Mouse (Mus musculus): ENCODE results near the gene Mcm2.

GRCm38 (mm10) chr6:88873965-88874867 lies 24.4 kb downstream of the Mcm2 start:
- no peak for TF ChIP-seq POLR2A (IDR thresholded peaks at IDR 0.05; ENCODE audit: low read depth, low read length)
- TF ChIP-seq CTCF (conservative IDR thresholded peaks at IDR 0.05 in 1 of 2, IDR thresholded peaks at IDR 0.05 in 1 of 2; ENCODE audit: low read depth in 2 of 2, low read length in 2 of 2): no peak
- TF ChIP-seq BHLHE40 (IDR thresholded peaks at IDR 0.05; ENCODE audit: low read depth, low read length): no peak
- no peak for TF ChIP-seq MYC (IDR thresholded peaks at IDR 0.05; ENCODE audit: low read depth, low read length)
- TF ChIP-seq CHD2 (IDR thresholded peaks at IDR 0.05; ENCODE audit: low read length): no peak
- TF ChIP-seq MAX (IDR thresholded peaks at IDR 0.05; ENCODE audit: low read length): no peak
- no peak for TF ChIP-seq JUND (conservative IDR thresholded peaks at IDR 0.05; ENCODE audit: low read depth, low read length)
- no peak for TF ChIP-seq TCF12 (IDR thresholded peaks at IDR 0.05; ENCODE audit: low read depth, low read length)
- TF ChIP-seq ZNF384 (IDR thresholded peaks at IDR 0.05; ENCODE audit: low read depth, low read length): no peak
- no peak for TF ChIP-seq ETS1 (conservative IDR thresholded peaks at IDR 0.05; ENCODE audit: low read depth, low read length)
- TF ChIP-seq TBP (conservative IDR thresholded peaks at IDR 0.05; ENCODE audit: low read depth, low read length): no peak
